Mouse (Mus musculus): ENCODE data around the gene Katna1.
"Not testable (repeated sequence)": the region's sequence is repeated elsewhere in the genome, so short reads cannot be mapped to it uniquely, and the experiment has no call there.

Katna1 gene

DNA sequence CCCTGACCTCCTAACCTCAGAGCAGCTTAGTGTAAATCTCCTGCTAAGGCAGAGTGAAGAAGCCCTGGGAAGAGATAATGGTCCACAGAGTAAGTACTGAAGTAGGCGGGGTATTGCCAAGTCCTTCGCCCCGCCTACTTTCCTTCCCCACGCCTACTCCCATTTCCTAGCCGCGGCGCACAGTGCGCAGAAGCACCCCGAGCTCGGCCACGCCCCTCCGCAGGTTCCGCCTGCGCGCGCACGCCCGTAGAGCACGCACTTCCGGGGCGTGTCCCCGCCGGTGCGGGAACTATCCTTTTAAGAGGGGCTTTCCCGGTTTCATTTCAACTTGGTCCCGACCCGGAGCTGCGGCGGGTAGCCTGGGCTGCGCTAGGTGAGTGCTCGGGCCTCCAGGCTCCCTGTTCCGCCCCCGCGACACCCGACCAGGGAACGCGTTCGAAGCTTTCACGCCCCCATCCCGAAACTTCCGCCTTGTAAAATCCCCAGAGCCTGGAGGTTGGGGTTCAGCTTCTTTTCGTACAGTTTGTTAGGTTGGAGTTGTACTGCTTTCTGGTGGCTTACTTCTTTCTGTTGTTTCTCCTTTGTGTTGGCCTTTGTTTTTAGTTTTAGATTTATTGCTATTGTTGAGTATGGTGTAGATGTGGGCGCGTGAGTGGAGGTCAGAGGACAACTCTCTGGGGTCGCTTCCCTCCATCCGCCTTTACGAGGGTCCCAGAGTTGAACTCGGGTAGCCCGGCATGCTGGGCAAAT, at the start of gene Katna1:
TSS of gene Katna1 (plus strand) at position 250 of the 750 bp plus-strand sequence.
- DNase-seq: peak; percentile 84

DNA sequence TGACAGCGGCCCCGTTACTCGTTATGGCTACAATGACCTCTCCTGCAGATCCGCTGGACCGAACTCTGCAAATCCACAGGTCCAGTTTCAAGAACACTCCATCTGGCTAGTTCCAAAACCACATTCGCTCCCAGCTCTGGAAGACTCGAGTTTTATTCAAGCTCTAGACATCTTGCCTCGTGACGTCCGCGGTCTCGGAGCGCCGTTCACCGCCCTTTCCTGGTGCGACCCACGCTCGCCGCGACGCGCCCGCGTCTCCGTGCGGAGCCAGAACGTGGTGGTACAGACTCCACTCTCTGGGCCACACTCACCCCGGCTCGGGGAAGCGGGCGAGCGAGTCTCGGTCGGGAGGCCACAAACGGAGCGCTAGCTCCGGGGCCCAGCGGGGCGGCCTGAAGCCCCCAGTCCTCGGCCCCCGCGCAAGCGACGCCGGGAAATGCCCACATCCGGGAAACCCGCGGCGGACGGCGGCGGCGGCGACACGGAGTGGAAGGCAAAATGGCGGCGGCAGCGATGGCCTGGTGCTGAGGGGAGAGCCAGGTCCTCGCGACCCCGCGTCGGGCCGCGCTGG, 45.0 kb upstream of the Katna1 start, which contains the start of the genes Pcmt1 and Lats1:
TSS of gene Pcmt1 (minus strand) at position 406 of the 571 bp plus-strand sequence.
TSS of gene Lats1 (plus strand) at position 484 of the 571 bp plus-strand sequence.
- peak; percentile 84 for DNase-seq

DNA sequence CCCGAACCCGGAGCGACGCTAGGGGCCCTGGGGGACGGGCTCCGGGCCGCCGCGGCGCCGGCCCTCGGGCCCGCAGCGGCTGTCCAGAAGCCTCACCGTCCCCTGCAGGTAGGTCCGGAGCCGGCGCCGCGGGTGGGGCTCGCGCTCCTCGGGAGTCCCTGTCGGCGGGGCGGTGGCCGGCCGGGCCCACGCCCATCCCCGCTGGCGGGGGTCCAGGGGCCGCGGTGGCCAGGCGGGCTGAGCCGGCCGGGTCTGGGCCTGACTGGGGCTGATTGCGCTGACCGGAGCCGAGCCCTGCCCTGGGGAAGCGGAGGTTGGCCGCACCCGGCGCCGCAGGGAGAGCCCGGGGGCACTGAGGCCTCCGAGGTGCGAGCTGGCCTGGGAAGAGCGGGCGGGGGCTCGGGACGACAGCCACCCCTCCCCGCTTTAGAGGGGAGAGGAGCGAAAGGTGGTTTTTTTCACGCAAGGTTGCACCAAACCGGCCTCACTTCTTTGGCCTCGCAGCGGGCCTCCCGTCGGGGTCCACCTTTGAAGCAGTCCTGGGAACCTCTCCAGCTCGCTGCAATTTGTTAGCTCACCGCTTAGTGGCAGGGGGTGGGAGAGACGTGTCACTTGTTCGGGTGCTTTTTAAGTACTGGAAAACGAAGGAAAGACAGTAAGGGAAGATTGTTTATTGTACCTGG, 44.3 kb upstream of the Katna1 start:
- peak; percentile 64 for DNase-seq

DNA sequence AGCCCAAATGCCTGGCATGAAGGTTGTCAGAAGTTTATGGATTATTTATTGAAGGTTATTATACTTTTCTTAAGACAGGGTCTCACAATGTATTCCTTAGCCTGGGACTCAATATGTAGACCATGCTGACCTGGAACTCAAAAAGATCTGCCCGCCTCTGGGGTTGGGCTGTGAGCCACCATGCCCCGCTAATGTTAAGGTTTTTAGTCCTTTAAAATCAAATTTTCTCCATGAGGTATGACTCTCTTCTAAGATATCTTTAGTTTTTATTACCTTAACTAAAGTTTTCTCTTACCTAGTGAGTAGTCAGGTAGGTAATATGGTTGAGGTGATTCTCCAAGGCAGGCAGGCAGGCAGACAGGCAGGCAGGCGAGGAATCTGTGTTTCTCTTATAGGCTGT, 43.6 kb upstream of the Katna1 start:
- no peak for DNase-seq

DNA sequence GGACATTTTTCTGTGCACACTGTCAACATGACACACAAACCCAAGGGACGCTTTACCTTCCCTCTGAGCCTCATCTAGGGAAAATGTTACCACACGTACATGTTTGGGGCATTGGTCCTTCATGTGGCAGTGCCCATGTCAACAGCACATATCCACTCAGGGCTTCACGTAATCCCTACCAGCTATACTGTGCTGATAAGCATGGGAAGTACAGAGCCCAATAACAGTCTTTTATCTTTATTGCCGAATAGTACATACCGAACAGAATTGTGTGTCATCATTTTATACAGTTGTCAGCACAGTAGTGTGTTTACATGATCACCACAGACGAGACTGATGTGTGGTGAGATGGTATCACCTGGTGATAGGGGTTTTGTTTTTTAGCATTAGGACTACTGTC, 38.9 kb upstream of the Katna1 start:
- no peak for DNase-seq

DNA sequence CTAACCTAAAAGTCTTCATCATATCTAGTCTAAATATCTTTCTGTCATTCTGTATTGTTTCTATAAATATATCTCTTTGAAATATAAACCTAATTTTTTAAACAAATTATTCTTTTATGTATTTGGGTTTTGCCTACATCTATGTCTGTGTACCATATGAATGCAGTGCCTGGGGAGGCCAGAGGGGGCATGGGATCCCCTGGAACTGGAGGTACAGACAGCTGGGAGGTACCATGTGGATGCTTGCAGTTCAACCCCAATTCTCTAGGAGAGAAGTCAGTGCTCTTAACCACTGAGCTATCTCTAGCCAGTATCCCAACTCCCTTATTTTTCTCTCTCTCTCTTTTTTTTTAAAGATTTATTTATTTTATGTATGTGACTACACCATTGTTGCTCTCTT, 30.5 kb upstream of the Katna1 start:
- DNase-seq: no peak

DNA sequence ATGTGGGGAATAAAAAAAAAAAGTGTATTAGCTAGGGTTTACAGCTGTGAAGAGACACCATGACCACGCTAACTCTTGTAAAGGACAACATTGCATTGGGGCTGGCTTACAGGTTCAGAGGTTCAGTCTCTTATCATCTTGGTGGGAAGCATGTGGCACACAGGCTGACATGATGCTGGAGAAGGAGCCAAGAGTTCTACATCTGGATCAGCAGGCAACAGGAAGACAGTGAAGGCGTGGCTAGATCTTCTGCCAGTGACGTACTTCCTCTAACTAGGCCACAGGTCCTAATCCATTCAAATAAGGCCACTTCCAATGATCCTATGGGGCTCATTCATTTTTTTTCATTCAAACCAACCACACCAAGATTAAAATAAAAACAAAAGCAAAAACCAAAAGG, 25.7 kb upstream of the Katna1 start:
- no peak for DNase-seq

DNA sequence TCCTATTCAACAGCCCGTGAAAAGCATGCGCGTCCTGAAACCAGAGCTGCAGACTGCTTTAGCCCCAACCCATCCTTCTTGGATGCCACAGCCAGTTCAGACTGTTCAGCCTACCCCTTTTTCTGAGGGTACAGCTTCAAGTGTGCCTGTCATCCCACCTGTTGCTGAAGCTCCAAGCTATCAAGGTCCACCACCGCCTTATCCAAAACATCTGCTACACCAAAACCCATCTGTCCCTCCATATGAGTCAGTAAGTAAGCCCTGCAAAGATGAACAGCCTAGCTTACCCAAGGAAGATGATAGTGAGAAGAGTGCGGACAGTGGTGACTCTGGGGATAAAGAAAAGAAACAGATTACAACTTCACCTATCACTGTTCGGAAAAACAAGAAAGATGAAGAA, 23.2 kb upstream of the Katna1 start:
- DNase-seq: no peak

DNA sequence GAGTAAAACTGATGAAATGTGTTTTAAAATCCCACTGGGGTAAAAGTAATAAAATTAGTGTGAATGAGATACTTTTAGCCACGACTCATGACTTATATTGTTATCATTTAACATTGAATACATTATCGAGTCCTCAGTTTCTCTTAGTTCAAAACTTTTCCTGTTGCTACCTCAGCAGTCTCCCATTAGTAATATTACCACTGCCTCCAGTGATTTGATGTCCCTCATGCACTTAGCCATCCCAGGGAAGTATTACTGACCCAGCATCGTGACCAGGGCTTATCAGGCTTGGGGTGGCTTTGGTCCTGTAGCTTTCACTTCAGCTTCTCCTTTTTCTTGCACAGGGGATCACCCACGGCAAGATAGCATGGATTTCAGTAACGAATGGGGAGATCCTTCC, 15.7 kb upstream of the Katna1 start:
- no peak for DNase-seq

DNA sequence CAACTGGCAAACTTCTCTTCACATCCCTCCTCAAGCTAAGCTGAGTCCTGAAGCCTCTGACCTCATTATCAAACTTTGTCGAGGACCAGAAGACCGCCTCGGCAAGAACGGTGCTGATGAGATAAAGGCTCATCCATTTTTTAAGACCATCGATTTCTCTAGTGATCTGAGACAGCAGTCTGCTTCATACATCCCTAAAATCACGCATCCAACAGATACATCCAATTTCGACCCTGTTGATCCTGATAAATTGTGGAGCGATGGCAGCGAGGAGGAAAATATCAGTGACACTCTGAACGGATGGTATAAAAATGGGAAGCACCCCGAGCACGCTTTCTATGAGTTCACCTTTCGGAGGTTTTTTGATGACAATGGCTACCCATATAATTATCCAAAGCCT, 13.3 kb upstream of the Katna1 start:
- no peak for DNase-seq

DNA sequence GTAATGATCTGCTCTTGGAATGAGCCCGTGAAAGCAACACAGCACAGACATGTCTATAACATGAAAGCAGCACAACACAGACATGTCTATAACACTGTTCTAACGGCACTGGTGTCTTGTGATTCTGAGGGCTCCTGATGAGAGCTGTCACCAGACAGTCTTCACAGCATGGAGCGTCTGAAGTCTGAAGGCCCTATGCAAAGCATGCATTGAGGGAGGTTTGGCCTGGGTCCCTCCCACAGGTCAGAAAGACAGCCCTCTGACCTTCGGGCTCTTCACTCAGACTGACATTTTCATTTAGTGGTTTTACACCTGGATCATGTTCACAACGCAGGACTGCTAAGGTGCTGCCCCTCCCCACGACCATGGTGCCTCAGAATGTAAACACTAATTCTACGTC, 10.7 kb upstream of the Katna1 start:
- DNase-seq: no peak

DNA sequence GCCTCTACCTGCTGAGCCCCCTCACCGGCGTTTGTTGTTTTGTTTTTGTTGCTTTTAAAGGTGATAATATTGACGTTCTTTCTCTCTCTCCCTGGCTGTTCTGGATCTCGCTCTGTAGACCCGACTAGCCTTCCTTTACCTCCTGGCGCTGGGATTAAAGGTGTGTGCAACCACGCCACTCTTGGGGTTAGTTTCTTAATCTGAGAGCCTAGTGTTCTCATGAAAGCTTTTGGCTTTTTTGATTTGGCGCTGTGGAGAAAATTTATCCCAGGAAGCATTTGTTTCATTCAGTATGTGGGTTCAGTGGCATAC, 657 bp downstream of the Katna1 start:
- no peak for DNase-seq

DNA sequence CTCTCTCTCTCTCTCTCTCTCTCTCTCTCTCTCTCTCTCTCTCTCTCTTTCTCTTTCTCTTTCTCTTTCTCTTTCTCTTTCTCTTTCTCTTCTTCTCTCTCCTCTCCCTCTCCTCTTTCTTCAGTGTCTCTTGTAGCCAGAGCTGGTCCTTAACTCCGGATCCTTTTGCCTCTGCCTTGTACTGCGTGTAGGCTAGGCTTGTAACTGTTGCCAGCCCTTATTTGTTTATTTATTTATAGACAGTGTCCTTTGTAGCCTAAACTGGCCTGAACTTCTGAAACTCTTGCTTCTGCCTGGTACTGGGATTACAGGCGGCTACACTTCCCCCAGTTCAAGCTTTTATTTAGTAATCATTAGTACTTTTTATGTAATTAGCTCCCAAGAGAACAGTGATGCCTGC, 1.2 kb downstream of the Katna1 start:
- no peak for DNase-seq

DNA sequence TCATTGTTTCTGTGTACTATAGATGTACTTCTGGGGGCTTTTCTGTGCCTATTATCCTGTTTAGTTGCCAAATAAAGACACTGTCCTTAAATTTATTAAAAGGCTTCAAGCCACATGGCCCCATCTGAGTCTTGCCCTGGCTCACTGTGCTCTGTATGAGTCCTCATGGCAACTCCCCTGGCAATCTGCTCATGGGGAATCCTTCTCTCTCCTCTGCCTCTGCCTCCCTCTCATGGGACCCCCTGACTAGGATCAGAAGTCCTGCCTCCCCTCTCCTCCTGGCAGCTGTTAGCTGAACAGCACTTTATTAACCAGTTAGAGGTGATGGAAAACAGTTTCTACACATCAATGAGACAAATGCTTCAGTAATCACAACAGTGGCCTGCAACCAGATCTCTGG, 5.8 kb downstream of the Katna1 start:
- no peak for DNase-seq

DNA sequence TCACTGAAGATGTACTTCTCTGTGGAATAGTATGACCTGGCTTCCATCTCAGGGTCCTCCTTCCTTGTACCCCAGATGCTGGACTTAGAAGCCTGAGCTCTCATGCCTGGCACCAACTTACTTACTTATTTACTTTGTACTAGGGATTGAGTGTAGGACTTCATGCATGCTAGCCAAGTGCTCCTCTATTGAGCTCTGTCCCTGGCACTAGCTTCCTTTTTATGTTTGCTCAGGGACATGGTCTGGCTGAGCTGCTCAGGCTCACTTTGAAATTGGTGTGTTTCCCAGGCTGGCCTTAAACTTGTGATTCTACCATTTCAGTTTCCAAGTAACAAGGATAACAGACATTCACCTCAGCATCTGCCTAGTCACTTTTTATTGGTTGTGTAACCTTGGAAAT, 11.3 kb downstream of the Katna1 start:
- no peak for DNase-seq

DNA sequence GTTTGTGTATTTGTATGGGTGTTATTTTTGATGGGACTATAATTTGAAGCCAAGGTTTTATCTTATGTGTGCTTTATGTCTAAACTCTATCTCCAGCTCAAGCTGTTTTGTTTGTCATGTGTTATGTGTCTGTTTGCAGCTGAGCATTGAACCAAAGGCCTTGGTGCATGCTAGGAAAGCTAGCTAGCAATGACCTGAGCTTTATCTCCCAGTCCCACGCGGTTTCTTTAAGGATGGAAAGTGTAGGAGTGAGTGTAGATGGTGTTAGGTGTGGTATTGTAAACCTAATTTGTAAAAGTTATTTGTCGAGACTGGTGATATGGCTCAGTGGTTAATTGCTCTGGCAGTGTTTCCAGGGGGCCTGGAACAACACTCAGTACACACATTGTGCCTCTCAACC, 12.1 kb downstream of the Katna1 start:
- no peak for DNase-seq

DNA sequence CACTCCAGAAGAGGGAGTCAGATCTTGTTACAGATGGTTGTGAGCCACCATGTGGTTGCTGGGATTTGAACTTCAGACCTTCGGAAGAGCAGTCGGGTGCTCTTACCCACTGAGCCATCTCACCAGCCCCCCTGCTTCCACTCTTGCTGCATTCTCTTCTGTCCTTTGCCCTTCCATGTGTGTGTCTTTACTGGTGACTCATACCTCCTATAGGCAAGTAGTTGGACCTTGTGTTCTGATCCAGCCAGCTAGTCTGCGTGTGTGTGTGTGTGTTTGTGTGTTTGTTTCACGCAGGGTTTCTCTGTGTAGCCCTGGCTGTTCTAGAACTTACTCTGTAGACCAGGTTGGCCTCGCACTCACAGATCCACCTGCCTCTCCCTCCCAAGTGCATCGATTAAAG, 19.7 kb downstream of the Katna1 start:
- DNase-seq: not testable (repeated sequence)

DNA sequence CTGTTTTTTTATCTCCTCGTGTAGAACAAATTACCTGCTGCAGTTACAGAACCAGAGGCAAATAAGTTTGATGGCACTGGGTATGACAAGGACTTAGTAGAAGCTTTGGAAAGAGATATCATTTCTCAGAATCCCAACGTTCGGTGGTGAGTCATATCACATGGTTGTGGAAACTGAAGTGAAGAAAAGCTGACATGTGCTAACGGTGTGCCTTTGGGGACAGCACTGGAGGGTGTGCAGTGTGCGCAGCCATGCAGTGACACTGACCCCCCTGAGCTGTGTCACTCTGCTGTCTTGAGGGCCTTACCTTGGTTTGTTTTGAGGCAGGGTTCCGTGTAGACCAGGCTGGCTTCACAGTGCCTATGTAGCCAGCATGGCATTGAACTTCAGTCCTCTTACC, 23.0 kb downstream of the Katna1 start:
- DNase-seq: no peak

DNA sequence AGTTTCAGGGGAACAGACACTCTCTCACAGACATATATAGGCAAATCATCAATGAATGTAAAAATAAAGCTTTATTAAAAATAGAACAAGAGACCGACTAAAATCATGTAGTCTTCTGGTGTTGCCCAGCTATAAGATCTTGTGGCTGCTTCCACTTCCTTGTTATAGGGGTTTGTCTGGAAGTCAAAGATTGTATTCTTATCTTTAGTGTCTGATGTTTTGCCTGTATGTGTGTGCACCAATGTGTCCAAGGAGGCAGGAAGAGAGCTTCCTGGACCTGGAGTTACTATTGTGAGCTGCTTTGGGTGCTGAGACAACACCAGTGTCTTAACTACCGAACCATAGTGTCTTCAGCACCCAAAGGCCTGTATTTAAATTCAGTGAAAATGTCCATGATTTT, 31.7 kb downstream of the Katna1 start:
- no peak for DNase-seq

DNA sequence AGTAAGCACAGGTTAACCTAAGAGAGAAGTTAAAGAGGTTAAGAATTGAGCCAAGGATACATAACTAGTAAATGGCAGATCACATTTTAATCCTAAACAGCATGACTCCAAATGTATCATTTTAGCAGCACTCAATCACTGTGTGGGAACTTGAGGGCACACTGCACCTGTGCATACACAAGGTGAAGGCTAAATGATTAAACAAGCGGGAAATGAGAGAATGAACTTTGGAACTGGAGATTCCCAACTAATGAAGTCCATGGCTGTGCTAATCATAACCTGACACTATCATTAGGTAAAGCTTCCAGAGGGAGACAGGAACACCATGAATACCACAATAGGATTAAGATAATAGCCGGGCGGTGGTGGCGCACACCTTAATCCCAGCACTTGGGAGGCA, 46.5 kb downstream of the Katna1 start:
- no peak for DNase-seq

DNA sequence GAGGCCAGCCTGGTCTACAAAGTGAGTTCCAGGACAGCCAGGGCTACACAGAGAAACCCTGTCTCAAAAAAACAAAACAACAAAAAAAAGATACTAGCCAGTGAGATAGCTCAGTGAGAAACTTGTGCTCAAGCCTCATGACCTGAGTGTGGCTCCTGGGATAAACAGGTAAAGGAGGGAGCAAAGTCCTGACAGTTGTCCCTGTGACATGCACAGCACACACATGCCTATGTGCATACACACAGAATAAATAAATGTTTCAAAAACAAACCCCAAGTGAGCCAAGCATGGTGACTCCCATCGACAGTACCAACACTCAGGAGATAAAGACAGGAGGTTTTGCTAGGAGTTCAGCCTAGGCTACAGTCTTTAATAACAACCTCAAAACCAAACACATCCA, 47.0 kb downstream of the Katna1 start:
- no peak for DNase-seq

DNA sequence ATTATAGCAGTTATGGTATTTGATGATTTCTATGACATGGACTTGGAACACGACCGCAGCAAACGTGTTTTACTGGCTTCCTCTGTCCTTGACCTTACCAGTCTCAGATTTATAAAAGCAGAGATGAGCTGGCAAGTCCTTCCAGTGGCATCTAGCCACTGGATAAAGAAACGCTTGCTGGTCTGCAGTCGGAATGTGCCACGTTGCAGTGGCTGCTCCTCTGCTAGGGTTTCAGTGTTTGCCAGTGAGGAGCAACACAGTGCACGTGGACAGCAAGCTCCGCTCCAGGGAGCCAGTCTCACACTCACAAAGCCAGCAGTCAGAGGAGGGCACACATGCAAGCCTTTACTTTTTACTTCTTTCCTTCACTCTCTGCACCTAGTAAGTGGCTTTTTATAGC, 49.6 kb downstream of the Katna1 start:
- no peak for DNase-seq

DNA sequence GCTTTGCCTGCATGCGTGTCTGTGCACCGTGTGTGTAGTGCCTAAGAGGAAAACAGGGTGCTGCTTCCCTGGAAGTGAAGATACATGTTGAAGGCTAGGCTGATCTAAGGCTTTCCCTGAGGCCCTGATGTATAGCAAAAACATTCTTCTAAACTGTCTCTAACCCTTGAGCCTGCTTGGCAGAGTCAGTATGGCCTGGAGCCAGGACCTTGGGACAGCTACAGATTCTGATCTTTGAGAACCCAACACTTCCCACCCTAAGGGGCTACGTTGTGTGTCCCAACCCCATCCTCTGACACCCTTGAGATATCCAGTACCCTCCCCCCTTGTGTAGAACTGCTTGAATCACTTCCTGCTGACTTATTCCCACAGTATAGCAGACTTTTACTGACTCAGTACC, 52.6 kb downstream of the Katna1 start:
- DNase-seq: no peak

DNA sequence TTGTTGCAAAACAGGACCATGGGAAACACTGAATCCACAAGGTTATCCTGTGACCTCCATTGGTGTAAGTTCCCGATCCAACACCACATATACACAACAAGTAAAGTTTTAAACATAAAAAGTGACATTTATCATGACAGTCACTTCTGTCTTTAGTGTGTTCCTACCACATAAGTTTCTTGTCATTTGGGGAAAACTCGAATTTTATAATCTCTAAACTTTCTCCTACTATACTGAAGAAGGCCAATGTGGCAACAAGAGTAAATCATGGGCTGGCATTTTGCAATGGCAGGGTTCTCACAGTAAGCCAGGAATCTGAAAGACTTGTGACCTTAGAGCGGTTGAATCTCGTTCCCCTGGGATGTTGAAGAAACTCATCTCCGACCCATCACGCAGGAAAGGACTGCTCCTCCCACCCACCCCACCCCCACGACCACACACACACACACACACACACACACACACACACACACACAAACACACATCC, 54.0 kb downstream of the Katna1 start:
- DNase-seq: no peak

Measured in cerebellum, adult 8-10 months (tissue).